Mouse (Mus musculus) lung, adult 2 months (tissue): ENCODE measurements around the gene Tank.

ENCODE experiments used
- CTCF ChIP-seq: fragments of 200-500 bp; IDR thresholded peaks from 2 replicates; pipeline ENCODE4 v1.5.1; 2011; ENCODE audit warnings: mild to moderate bottlenecking, low read length, control low read depth; ENCODE audit not compliant: insufficient read depth
- POLR2A ChIP-seq: fragments of 200-500 bp; IDR thresholded peaks from 2 replicates; pipeline ENCODE4 v1.6.1; 2011; ENCODE audit warnings: low read depth, mild to moderate bottlenecking, control low read depth, low read length, borderline replicate concordance; ENCODE audit errors: extremely low read depth

- no peak for TF ChIP-seq POLR2A
- TF ChIP-seq CTCF = no peak
These were observed 20.4 kb upstream of the Tank start for GRCm38 (mm10) chr2:61557848-61558471.
